Mouse (Mus musculus): Measurements from ENCODE around the gene Fmo4.

- no peak for TF ChIP-seq CTCF (conservative IDR thresholded peaks at IDR 0.05; ENCODE audit: low read length)
- no peak for TF ChIP-seq NANOG (IDR thresholded peaks at IDR 0.05; ENCODE audit: borderline replicate concordance, low read length)
These were observed 64.2 kb downstream of the Fmo4 start for GRCm38 (mm10) chr1:162749607-162750006.

Data from E14TG2a.4 (cell line).